Mouse (Mus musculus) brain, embryonic 14.5 days (tissue): ENCODE results near the gene Raly.

Source experiments
- CTCF ChIP-seq: fragments of 200-500 bp; IDR thresholded peaks from 2 replicates; pipeline ENCODE4 v1.5.1; 2012; ENCODE audit warnings: inconsistent platforms, mild to moderate bottlenecking, moderate library complexity, borderline replicate concordance; ENCODE audit not compliant: insufficient read depth, insufficient read length; ENCODE audit errors: extremely low read depth
- POLR2A ChIP-seq: fragments of 200-500 bp; IDR thresholded peaks from 2 replicates; pipeline ENCODE4 v1.6.1; 2012; ENCODE audit warnings: mild to moderate bottlenecking, inconsistent platforms, borderline replicate concordance; ENCODE audit not compliant: poor library complexity, insufficient read depth, insufficient read length, severe bottlenecking; ENCODE audit errors: extremely low read depth

DNA sequence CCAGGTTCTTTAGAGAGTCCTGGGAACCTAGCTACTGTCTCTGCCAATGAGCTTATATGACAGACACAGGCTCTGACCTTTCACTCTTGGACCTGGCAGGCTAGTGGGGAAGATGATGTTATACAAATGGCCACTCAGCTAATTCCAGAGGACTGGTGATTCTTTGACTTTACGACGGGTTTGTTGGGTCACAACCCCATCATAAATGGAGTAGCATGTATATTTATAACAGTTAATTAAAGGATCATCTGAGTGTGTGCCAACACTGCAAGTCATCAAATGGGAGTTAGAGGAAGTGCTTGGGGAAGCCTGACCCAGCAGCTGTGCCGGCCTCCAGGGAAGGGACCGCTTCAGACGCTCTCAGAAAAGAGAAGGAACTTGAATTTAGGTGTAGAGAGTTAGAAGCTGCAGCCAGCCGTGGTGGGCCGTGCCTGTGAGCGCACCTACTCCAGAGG, 25.3 kb upstream of the Raly start:
- no peak for TF ChIP-seq CTCF
- no peak for TF ChIP-seq POLR2A
